Mouse (Mus musculus): ENCODE results near the gene Mdk. TPM values are rescaled to one million over a fixed set of nuclear protein-coding genes. Genes with fewer than 3 reads are reported as not detected.

Mdk gene
- polyA plus RNA-seq (2012; rRNA removed), result 9.1 and 10.8 TPM in 2 replicates

GRCm38 (mm10) chr2:91932160-91932711, at the start of gene Mdk:
TSS of gene Mdk (minus strand) at chr2:91932297.

GRCm38 (mm10) chr2:91975581-91976541, 43.8 kb upstream of the Mdk start, which contains the start of gene Dgkz:
TSS of gene Dgkz (minus strand) at chr2:91975864.

GRCm38 (mm10) chr2:91945483-91945882, 13.4 kb upstream of the Mdk start, which contains the start of gene Gm9821:
TSS of gene Gm9821 (plus strand) at chr2:91945703.

GRCm38 (mm10) chr2:91926949-91927348, 5.1 kb downstream of the Mdk start, which contains the start of gene Chrm4:
TSS of gene Chrm4 (plus strand) at chr2:91927249.

Other genes starting within 250 kb of the Mdk start
- 12.6 and 15.0 TPM in 2 replicates for gene Atg13, start 221.7 kb downstream of the Mdk start, polyA plus RNA-seq (2012; rRNA removed)
- gene Harbi1, start 221.4 kb downstream of the Mdk start, polyA plus RNA-seq (2012; rRNA removed), result 3.8 and 4.7 TPM in 2 replicates
- gene Ambra1, start 202.2 kb downstream of the Mdk start, polyA plus RNA-seq (2012; rRNA removed), result 3.7 and 4.3 TPM in 2 replicates
- 0.03 TPM in 1 of 2 replicates, not detected in the other for gene Chrm4, start 5.0 kb downstream of the Mdk start, polyA plus RNA-seq (2012; rRNA removed)
- gene Gm9821, start 13.4 kb upstream of the Mdk start, polyA plus RNA-seq (2012; rRNA removed), result 0.02 TPM in 1 of 2 replicates, not detected in the other
- 43.6 and 52.7 TPM in 2 replicates for gene Dgkz, start 43.6 kb upstream of the Mdk start, polyA plus RNA-seq (2012; rRNA removed)
- gene Creb3l1, start 92.2 kb upstream of the Mdk start, polyA plus RNA-seq (2012; rRNA removed), result 0.47 and 0.53 TPM in 2 replicates
- 7.8 and 10.2 TPM in 2 replicates for gene Phf21a, start 160.8 kb upstream of the Mdk start, polyA plus RNA-seq (2012; rRNA removed)

Data from liver, embryonic 18 days (tissue).